Mouse (Mus musculus): Measurements from ENCODE around the gene Txndc9. TPM values are rescaled to one million over a fixed set of nuclear protein-coding genes. Genes with fewer than 3 reads are reported as not detected.

The Txndc9 gene
- polyA plus RNA-seq, 1 experiment from 2014 or later: 128 TPM

DNA sequence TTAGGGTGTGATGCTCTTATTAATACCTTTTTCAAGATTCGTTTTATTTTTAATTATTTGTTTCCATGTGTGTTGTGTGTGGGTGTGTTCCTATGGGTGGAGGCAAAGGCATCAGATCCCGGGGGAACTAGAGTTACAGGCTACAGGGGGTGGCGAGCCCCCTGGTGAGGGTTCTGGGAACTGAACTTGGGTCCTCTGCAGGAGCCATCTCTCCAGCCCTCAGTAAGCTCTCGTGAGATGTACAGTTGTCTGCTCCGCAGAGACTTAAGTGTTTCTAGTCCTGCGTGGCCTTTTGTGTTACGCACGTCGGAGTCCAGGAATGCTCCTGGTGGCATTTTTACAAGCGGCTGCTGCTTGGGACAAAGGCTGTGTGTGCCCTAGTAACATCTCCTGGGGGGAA is 32.1 kb downstream of the Txndc9 start:
- no peak overlapping the region for H3K4me3 ChIP-seq
- no peak for ATAC-seq (ENCODE audit: low FRiP score, low read depth)
- no peaks in the 10 kb centered on the region for H3K4me1 ChIP-seq (replicated peaks)
- H3K27me3 ChIP-seq: no peaks in the 10 kb centered on the region
- no peak overlapping the region for H3K27ac ChIP-seq (replicated peaks)
- WGBS: 55% methylated on average over 10 of the region's 10 CpGs
- no peaks in the 10 kb centered on the region for H3K9me3 ChIP-seq
- H3K36me3 ChIP-seq: no peaks in the 10 kb centered on the region
- H3K9ac ChIP-seq: no peak overlapping the region
- H3K4me2 ChIP-seq: no peak overlapping the region

DNA sequence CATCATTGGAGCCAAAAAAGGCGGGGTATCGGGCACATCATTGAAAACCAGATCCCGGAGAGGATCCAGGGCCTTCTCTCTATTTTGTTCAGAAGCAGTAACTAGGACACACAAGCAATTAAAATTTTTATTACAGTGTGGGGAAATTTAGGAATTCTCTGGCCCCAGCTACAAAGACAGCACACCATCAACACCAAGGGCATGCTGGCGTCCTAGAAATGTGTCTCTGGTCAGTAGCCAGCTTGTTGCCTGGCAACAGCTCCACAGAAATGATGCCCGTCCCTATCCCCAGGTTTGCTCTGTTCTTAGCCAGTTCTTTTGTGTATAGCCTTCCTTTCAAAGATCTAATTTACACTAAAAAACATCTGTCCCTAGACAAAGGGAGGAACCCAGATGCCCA is 38.2 kb downstream of the Txndc9 start:
- no peaks in the 10 kb centered on the region for H3K27me3 ChIP-seq
- no peaks in the 10 kb centered on the region for H3K36me3 ChIP-seq
- no peak overlapping the region for H3K9ac ChIP-seq
- no peaks in the 10 kb centered on the region for H3K9me3 ChIP-seq
- H3K4me1 ChIP-seq (replicated peaks): no peaks in the 10 kb centered on the region
- no peak overlapping the region for H3K4me3 ChIP-seq
- 52% methylated on average over 5 of the region's 5 CpGs for WGBS
- no peak overlapping the region for H3K4me2 ChIP-seq
- no peak overlapping the region for H3K27ac ChIP-seq (replicated peaks)
- peak; percentile 23; the same call in 1 of the 2 replicates for ATAC-seq (ENCODE audit: low FRiP score, low read depth)

DNA sequence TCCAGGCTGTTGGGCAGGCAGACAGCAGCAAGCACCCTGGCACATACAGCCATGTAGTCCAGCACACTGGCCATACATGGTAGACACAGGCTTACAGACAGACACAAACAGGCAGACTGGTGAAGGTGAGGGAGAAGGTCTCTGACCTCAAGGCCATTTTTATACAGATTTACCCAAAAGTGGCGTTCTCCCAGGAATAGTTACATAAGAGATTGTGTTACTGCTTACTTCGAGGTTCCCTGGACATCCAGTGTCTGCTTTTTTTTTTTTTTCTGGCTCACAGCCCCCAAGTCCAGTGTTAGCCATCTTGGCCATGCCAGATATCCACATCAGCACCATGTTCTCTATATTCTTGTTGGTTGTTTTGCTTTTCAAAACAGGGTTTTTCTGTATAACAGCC is 39.2 kb downstream of the Txndc9 start:
- no peak for ATAC-seq (ENCODE audit: low FRiP score, low read depth)
- Histone ChIP-seq H3K4me3 (no peak overlapping the region), H3K9ac (no peak overlapping the region), H3K27me3 (no peaks in the 10 kb centered on the region), H3K27ac (replicated peaks) (no peak overlapping the region), H3K9me3 (no peaks in the 10 kb centered on the region), H3K4me1 (replicated peaks) (no peaks in the 10 kb centered on the region), H3K36me3 (no peaks in the 10 kb centered on the region), H3K4me2 (no peak overlapping the region)
- WGBS: 90% methylated on average over 2 of the region's 2 CpGs

DNA sequence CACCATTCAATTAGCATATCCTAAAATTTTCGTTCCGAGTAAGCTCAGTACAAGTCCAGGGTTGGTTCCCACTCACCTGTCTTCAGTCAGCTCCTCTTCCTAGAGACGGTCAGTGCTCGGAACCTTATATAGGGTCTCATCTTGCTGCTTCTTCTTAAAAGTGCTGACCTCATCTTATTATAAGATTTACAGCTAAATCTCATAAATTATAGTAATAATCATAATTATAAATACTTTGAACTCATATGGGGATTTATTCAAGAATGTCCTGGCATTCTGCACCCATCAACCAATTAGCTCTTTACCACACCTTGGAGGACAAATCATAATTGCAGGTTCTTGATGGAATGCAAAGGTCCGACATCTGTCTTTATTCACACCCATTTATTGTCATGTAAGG is 40.0 kb downstream of the Txndc9 start, which contains the start of gene Lyg1:
Gene Lyg1, minus strand, starts transcription at position 101 of the 400 bp plus-strand sequence.
- H3K4me2 ChIP-seq: no peak within 1 kb of the TSS
- no peaks in the 10 kb centered on the region for H3K36me3 ChIP-seq
- H3K27ac ChIP-seq (replicated peaks): no peak within 1 kb of the TSS
- no peaks in the 10 kb centered on the region for H3K27me3 ChIP-seq
- no peak within 1 kb of the TSS for H3K9ac ChIP-seq
- H3K4me1 ChIP-seq (replicated peaks): no peaks in the 10 kb centered on the region
- no peak for ATAC-seq (ENCODE audit: low FRiP score, low read depth)
- WGBS: 90% methylated on average over 5 of the region's 5 CpGs
- H3K4me3 ChIP-seq: no peak within 1 kb of the TSS
- H3K9me3 ChIP-seq: no peaks in the 10 kb centered on the region

DNA sequence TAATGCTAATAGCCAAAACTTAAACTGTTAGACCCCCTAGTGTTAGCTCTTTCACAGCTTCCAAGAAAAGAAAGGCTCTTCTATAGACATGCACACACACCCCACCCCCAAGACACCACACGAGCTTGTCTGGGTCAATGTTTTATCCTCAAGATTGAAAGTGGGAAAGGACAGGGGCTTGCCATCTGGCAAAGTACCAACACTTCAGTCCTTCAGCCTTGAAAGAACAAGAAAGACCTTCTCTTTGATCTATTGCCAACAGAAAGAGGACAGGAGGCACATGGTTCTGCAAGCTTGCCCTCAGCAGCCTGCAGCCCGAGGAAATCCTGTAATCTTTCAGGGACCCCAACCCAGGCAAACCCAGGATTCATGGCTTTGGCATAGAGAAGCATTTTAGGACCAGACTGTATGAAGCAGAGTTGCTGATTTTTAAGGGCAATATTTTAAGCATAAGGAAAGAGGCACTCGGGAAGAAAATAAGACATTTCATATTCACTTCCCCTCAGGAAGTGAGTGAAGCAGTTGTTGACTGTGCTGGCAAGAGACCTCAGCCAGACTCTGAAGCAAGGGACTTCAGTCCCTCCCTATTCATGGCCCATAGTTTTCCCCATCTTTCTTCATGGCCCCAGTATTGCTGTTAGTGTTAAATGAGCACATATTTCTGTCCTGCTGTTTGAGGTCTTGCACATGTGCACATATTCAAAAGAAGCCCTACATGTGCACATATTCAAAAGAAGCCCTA is 40.8 kb downstream of the Txndc9 start:
- Histone ChIP-seq H3K9ac (no peak overlapping the region), H3K36me3 (no peaks in the 10 kb centered on the region), H3K27me3 (no peaks in the 10 kb centered on the region), H3K27ac (replicated peaks) (no peak overlapping the region), H3K4me3 (no peak overlapping the region), H3K9me3 (no peaks in the 10 kb centered on the region), H3K4me1 (replicated peaks) (no peaks in the 10 kb centered on the region), H3K4me2 (no peak overlapping the region)
- 26% methylated on average over 3 of the region's 3 CpGs for WGBS
- ATAC-seq (ENCODE audit: low FRiP score, low read depth): no peak

DNA sequence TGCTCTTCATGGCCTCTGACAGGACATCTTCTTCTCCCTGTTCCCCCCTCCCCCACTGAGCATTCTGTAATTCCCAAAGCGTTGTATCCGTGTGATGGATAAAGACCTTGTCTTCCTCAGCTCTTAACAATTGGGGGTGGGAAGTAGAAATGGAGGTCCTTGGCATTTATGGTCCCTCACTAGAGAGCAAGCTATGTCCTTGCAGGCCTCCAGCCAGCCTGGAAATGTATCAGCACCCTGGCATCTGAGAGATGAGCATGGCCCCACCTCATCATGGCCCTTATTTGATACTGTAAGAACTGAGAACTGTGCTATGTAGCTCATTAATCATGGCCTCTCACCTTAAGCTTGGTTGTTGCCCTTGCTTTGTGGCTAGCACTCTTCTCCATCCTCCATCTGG is 42.4 kb downstream of the Txndc9 start:
- no peak for ATAC-seq (ENCODE audit: low FRiP score, low read depth)
- Histone ChIP-seq H3K4me3 (no peak overlapping the region), H3K4me2 (no peak overlapping the region), H3K9ac (no peak overlapping the region), H3K36me3 (no peaks in the 10 kb centered on the region), H3K4me1 (replicated peaks) (no peaks in the 10 kb centered on the region), H3K27me3 (no peaks in the 10 kb centered on the region), H3K9me3 (no peaks in the 10 kb centered on the region), H3K27ac (replicated peaks) (no peak overlapping the region)
- 91% methylated on average over 2 of the region's 2 CpGs for WGBS

DNA sequence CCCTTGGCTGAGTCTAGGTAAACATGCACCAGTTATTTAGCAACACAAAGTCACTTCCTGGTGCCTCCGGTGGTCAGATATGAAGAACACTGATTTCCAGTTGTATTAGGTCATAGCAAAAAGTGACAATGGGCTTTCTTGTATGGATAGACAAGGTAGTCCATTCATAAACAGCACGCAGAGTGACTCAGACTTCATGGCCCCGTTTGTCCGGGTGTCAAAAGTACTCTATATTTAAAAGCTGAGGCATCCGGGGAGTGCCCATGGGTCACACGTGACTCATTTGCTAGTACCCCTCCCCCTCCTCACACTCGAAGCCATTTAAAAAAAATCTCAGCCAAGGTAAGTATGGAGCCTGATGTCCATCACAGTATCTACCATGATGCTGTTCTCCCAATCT is 42.9 kb downstream of the Txndc9 start:
- Histone ChIP-seq H3K36me3 (no peaks in the 10 kb centered on the region), H3K27ac (replicated peaks) (no peak overlapping the region), H3K4me3 (no peak overlapping the region), H3K4me1 (replicated peaks) (no peaks in the 10 kb centered on the region), H3K9ac (no peak overlapping the region), H3K27me3 (no peaks in the 10 kb centered on the region), H3K4me2 (no peak overlapping the region), H3K9me3 (no peaks in the 10 kb centered on the region)
- WGBS: 86% methylated on average over 7 of the region's 7 CpGs
- no peak for ATAC-seq (ENCODE audit: low FRiP score, low read depth)

DNA sequence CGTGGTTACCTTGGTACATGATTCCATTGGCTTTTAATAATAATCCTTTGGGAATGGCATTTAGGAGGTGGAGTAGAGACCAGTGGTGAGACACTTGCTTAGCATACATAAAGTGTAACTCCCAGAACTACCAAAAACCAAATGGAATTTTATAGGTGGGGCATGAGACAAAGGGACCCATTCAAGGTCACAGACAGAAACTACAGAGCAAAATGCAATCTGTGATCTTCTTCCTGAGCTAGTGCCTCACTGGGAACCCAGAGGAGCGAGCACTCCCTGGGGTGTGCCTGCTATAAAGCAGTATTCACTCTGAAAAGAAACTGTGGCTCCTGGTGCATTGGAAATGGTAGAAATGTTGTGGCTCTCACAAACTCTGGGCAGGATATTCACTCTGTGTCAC is 48.8 kb downstream of the Txndc9 start:
- ATAC-seq (ENCODE audit: low FRiP score, low read depth): no peak
- WGBS: 84% methylated on average over 2 of the region's 2 CpGs
- no peak overlapping the region for H3K9ac ChIP-seq
- no peaks in the 10 kb centered on the region for H3K36me3 ChIP-seq
- H3K4me2 ChIP-seq: no peak overlapping the region
- H3K27ac ChIP-seq (replicated peaks): no peak overlapping the region
- H3K27me3 ChIP-seq: no peaks in the 10 kb centered on the region
- no peak overlapping the region for H3K4me3 ChIP-seq
- no peaks in the 10 kb centered on the region for H3K4me1 ChIP-seq (replicated peaks)
- no peaks in the 10 kb centered on the region for H3K9me3 ChIP-seq

Other genes starting within 250 kb of the Txndc9 start
- 15.3 and 15.6 TPM in 2 replicates for gene Tsga10, start 131.5 kb downstream of the Txndc9 start, polyA plus RNA-seq (2015; fragmentation: Nextera tagmentation; extraction: Ambion mirVana)
- gene Lipt1, start 126.2 kb downstream of the Txndc9 start, polyA plus RNA-seq (2015; fragmentation: Nextera tagmentation; extraction: Ambion mirVana): 7.9 and 8.5 TPM in 2 replicates
- gene Mitd1, start 107.5 kb downstream of the Txndc9 start, polyA plus RNA-seq (2015; fragmentation: Nextera tagmentation; extraction: Ambion mirVana): 14.4 and 15.7 TPM in 2 replicates
- gene Mrpl30, start 107.4 kb downstream of the Txndc9 start, polyA plus RNA-seq (2015; fragmentation: Nextera tagmentation; extraction: Ambion mirVana): 251 and 252 TPM in 2 replicates
- gene Lyg2, start 81.4 kb downstream of the Txndc9 start, polyA plus RNA-seq (2015; fragmentation: Nextera tagmentation; extraction: Ambion mirVana): not detected in 2 replicates
- gene Lyg1, start 40.1 kb downstream of the Txndc9 start, polyA plus RNA-seq (2015; fragmentation: Nextera tagmentation; extraction: Ambion mirVana): not detected in 2 replicates
- gene Eif5b, start 117 bp upstream of the Txndc9 start, polyA plus RNA-seq (2015; fragmentation: Nextera tagmentation; extraction: Ambion mirVana): 20.4 and 23.2 TPM in 2 replicates
- gene Rev1, start 131.9 kb upstream of the Txndc9 start, polyA plus RNA-seq (2015; fragmentation: Nextera tagmentation; extraction: Ambion mirVana): 35.2 and 36.3 TPM in 2 replicates

Data from hindbrain, embryonic 15.5 days (tissue).